Mouse (Mus musculus): ENCODE results near the gene Lrrfip1. TPM values are rescaled to one million over a fixed set of nuclear protein-coding genes. Genes with fewer than 3 reads are reported as not detected.

Lrrfip1 gene
- polyA plus RNA-seq, 1 experiment from 2014 or later: 26.0 TPM

DNA sequence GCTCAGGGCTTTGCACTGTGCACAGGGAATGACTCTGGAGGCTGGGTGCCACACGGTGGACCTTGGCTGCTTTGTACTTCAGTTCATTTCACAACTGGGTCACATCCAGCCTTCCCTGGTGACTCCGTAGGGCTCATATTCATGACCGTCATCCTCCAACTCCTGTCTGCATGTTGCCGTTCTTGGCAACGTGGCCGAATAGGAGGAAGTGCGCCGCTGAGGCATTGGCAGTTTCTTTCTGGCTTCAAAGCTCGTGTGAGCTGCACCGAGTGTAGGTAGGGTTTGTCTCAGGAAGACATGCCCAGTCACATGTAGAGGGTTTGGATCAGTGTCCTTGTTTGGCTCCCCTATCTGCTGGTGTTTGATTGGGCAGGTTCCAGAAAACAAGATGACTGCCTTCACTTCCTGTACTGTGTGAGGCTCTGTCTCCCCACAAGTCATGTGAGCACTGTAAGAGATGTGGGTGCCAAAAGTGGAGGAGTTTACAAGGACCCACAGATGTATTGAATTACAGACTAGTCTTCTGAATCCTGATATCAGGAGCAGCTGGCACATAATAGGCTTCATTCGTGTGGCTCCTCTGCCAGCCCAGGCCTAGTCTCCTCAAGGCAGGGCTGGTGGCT is 66.5 kb downstream of the Lrrfip1 start:
- ATAC-seq (ENCODE audit: low FRiP score): no peak
- H3K4me1 ChIP-seq: peaks cover 21% of the 10 kb centered on the region
- WGBS: 92% methylated on average over 11 of the region's 11 CpGs
- H3K27me3 ChIP-seq: no peaks in the 10 kb centered on the region
- no peak overlapping the region for H3K27ac ChIP-seq
- no peak overlapping the region for H3K4me3 ChIP-seq
- H3K36me3 ChIP-seq: no peaks in the 10 kb centered on the region
- H3K9me3 ChIP-seq (replicated peaks): no peaks in the 10 kb centered on the region
- no peak overlapping the region for H3K9ac ChIP-seq
- no peak overlapping the region for H3K4me2 ChIP-seq (replicated peaks)

DNA sequence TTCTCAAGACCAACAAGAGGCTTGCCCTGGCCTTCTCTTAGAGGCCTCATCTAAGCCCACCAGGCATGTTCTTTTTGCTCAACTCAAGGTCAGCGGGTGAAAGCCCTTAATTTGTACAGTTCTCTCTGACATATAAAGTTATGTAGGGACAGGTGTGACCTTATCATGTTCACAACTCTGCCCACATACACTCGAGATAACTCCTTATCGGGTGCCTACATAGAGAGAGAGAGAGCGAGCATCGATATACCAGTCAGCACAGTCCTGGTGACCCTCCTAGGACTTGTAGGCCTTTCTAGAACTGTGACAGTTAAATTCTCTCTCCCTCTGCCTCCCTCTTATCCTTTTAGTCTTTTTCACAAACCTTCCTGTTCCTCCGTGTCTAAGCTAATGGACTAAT is 67.5 kb downstream of the Lrrfip1 start:
- 96% methylated on average over 6 of the region's 6 CpGs for WGBS

GRCm38 (mm10) chr1:91066599-91066998 is 68.1 kb downstream of the Lrrfip1 start:
- Histone ChIP-seq H3K4me1 (peaks cover 18% of the 10 kb centered on the region), H3K4me3 (no peak overlapping the region), H3K27me3 (no peaks in the 10 kb centered on the region), H3K27ac (no peak overlapping the region), H3K4me2 (replicated peaks) (no peak overlapping the region), H3K9me3 (replicated peaks) (no peaks in the 10 kb centered on the region), H3K9ac (no peak overlapping the region), H3K36me3 (no peaks in the 10 kb centered on the region)
- no peak for ATAC-seq (ENCODE audit: low FRiP score)
- WGBS: 87% methylated on average over 2 of the region's 2 CpGs

More for the DNA sequence above, 67.5 kb downstream of the Lrrfip1 start:
- Histone ChIP-seq H3K4me3 (no peak overlapping the region), H3K9me3 (replicated peaks) (no peaks in the 10 kb centered on the region), H3K9ac (no peak overlapping the region), H3K27me3 (no peaks in the 10 kb centered on the region), H3K4me1 (peaks cover 19% of the 10 kb centered on the region), H3K4me2 (replicated peaks) (no peak overlapping the region), H3K36me3 (no peaks in the 10 kb centered on the region), H3K27ac (no peak overlapping the region)
- no peak for ATAC-seq (ENCODE audit: low FRiP score)

DNA sequence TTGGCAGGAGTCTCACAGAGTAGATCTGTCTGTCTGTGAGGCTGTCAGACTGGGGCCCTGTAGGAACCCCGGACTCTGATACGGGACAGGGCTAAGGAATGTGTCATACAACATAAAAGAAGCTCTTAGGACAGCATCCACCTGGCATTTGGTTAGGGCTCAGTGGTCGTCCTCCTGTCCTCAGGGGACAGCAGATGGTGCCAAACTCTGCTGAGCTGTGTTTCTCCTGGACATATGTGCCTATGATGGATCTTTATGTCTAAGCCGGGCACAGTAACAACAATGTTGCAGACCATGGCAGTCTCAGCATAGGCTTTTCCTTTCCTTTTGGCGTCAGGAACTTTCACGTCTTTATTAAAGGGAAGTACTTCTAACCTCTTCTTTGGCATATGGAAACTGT is 69.2 kb downstream of the Lrrfip1 start:
- WGBS: 76% methylated on average over 6 of the region's 6 CpGs
- no peak for ATAC-seq (ENCODE audit: low FRiP score)

GRCm38 (mm10) chr1:91069575-91069974 is 71.0 kb downstream of the Lrrfip1 start:
- Histone ChIP-seq H3K27me3 (no peaks in the 10 kb centered on the region), H3K9me3 (replicated peaks) (no peaks in the 10 kb centered on the region), H3K4me3 (no peak overlapping the region), H3K4me2 (replicated peaks) (no peak overlapping the region), H3K27ac (no peak overlapping the region), H3K9ac (no peak overlapping the region), H3K4me1 (peaks cover 3% of the 10 kb centered on the region; the same call in 1 of the 2 replicates), H3K36me3 (no peaks in the 10 kb centered on the region)
- WGBS: 77% methylated on average over 6 of the region's 6 CpGs
- ATAC-seq (ENCODE audit: low FRiP score): no peak

More for the DNA sequence above, 69.2 kb downstream of the Lrrfip1 start:
- Histone ChIP-seq H3K36me3 (no peaks in the 10 kb centered on the region), H3K9me3 (replicated peaks) (no peaks in the 10 kb centered on the region), H3K27ac (no peak overlapping the region), H3K4me3 (no peak overlapping the region), H3K4me2 (replicated peaks) (no peak overlapping the region), H3K4me1 (peaks cover 7% of the 10 kb centered on the region), H3K9ac (no peak overlapping the region), H3K27me3 (no peaks in the 10 kb centered on the region)

GRCm38 (mm10) chr1:91070547-91070946 is 72.0 kb downstream of the Lrrfip1 start:
- H3K4me2 ChIP-seq (replicated peaks): no peak overlapping the region
- H3K27me3 ChIP-seq: no peaks in the 10 kb centered on the region
- H3K9me3 ChIP-seq (replicated peaks): no peaks in the 10 kb centered on the region
- no peak overlapping the region for H3K9ac ChIP-seq
- WGBS: 93% methylated on average over 8 of the region's 8 CpGs
- H3K4me1 ChIP-seq: peaks cover 3% of the 10 kb centered on the region; the same call in 1 of the 2 replicates
- H3K36me3 ChIP-seq: no peaks in the 10 kb centered on the region
- ATAC-seq (ENCODE audit: low FRiP score): no peak
- no peak overlapping the region for H3K27ac ChIP-seq
- no peak overlapping the region for H3K4me3 ChIP-seq

DNA sequence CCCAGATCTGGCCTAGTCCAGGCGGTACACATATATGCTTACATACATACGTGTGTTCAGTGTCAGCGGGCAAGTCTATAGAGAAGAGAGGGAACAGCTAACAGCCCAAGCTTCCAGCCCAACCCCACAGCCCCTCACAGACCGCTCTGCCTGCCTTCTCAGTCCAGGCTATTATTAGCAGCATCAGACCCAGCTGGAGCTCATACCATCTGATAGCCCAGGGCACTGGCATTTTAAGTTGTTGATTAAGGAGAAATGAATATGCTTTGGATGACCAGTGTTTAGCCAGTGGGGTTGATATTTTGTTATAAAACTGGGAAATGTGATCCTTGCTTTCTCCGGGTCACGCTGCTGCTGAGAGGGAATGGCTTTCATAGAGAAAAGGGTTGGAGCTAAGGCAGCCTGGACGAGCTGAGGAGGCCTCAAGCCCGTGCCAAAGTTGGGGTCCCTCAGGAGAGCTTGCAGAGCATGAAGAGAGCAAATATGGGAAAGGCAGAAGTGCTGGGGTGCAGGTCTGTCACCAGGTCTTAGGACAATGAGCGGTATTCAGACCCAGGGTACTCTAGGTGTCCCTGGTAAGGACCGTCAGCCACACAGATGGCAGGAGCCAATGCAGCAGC is 73.2 kb downstream of the Lrrfip1 start:
- Histone ChIP-seq H3K4me1 (peaks cover 11% of the 10 kb centered on the region; the same call in 1 of the 2 replicates), H3K4me2 (replicated peaks) (no peak overlapping the region), H3K9me3 (replicated peaks) (no peaks in the 10 kb centered on the region), H3K27me3 (no peaks in the 10 kb centered on the region), H3K27ac (no peak overlapping the region), H3K36me3 (no peaks in the 10 kb centered on the region), H3K4me3 (no peak overlapping the region), H3K9ac (no peak overlapping the region)
- no peak for ATAC-seq (ENCODE audit: low FRiP score)
- WGBS: 81% methylated on average over 10 of the region's 10 CpGs

GRCm38 (mm10) chr1:91076946-91077345 is 78.4 kb downstream of the Lrrfip1 start:
- 57% methylated on average over 8 of the region's 8 CpGs for WGBS

GRCm38 (mm10) chr1:91077456-91077855 is 78.9 kb downstream of the Lrrfip1 start:
- WGBS: 88% methylated on average over 9 of the region's 9 CpGs

More at GRCm38 (mm10) chr1:91076946-91077345, 78.4 kb downstream of the Lrrfip1 start:
- no peak overlapping the region for H3K27ac ChIP-seq
- H3K36me3 ChIP-seq: no peaks in the 10 kb centered on the region
- H3K27me3 ChIP-seq: no peaks in the 10 kb centered on the region
- no peak overlapping the region for H3K4me3 ChIP-seq
- peaks cover 15% of the 10 kb centered on the region for H3K4me1 ChIP-seq
- H3K9ac ChIP-seq: no peak overlapping the region
- no peaks in the 10 kb centered on the region for H3K9me3 ChIP-seq (replicated peaks)
- no peak overlapping the region for H3K4me2 ChIP-seq (replicated peaks)
- no peak for ATAC-seq (ENCODE audit: low FRiP score)

GRCm38 (mm10) chr1:91077980-91078379 is 79.4 kb downstream of the Lrrfip1 start:
- H3K4me2 ChIP-seq (replicated peaks): no peak overlapping the region
- H3K4me3 ChIP-seq: no peak overlapping the region
- 90% methylated on average over 8 of the region's 8 CpGs for WGBS

More at GRCm38 (mm10) chr1:91077456-91077855, 78.9 kb downstream of the Lrrfip1 start:
- Histone ChIP-seq H3K9me3 (replicated peaks) (no peaks in the 10 kb centered on the region), H3K27ac (no peak overlapping the region), H3K4me3 (no peak overlapping the region), H3K4me1 (peaks cover 15% of the 10 kb centered on the region), H3K36me3 (no peaks in the 10 kb centered on the region), H3K4me2 (replicated peaks) (no peak overlapping the region), H3K27me3 (no peaks in the 10 kb centered on the region), H3K9ac (no peak overlapping the region)
- ATAC-seq (ENCODE audit: low FRiP score): no peak

DNA sequence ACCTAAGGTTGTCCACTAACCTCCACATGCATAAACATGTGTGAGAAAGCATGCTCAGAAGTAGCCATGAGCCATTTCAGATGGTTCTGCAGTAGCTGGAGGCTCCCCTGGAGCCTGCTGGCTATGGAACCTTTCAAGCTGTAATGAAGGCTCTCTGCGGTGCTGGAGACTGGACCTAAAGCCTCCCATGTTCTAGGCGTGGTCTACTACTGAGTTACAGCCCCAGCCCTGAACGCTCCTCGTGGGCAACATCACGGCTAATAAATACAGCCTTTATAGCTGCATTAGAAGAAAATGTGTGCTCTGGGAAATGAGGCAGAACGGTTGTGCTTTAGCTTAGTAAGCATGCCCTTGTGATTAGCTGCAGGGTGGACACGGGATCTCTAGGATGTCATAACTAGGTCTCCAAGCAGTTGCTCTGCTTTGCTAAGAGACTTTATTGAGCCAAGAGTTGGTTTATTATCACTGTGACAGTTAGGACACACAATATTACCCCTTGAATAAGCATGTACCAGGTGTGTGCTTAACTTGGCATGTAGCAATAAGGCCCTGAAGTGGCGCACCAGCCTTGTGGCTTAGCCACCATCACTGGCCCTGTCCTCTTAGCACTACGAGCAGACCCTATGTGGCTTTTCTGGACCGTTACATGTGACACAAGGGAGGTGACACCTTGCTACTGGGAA is 81.3 kb downstream of the Lrrfip1 start:
- no peak overlapping the region for H3K27ac ChIP-seq

More at GRCm38 (mm10) chr1:91077980-91078379, 79.4 kb downstream of the Lrrfip1 start:
- Histone ChIP-seq H3K27ac (no peak overlapping the region), H3K36me3 (no peaks in the 10 kb centered on the region), H3K4me1 (peaks cover 15% of the 10 kb centered on the region), H3K27me3 (no peaks in the 10 kb centered on the region), H3K9me3 (replicated peaks) (no peaks in the 10 kb centered on the region), H3K9ac (no peak overlapping the region)
- ATAC-seq (ENCODE audit: low FRiP score): no peak

GRCm38 (mm10) chr1:91080423-91080749 is 81.8 kb downstream of the Lrrfip1 start:
- 80% methylated on average over 7 of the region's 7 CpGs for WGBS
- H3K27ac ChIP-seq: no peak overlapping the region
- no peaks in the 10 kb centered on the region for H3K27me3 ChIP-seq
- no peak for ATAC-seq (ENCODE audit: low FRiP score)
- no peak overlapping the region for H3K4me2 ChIP-seq (replicated peaks)
- H3K4me1 ChIP-seq: peaks cover 15% of the 10 kb centered on the region
- no peaks in the 10 kb centered on the region for H3K36me3 ChIP-seq
- H3K4me3 ChIP-seq: no peak overlapping the region
- H3K9me3 ChIP-seq (replicated peaks): no peaks in the 10 kb centered on the region
- no peak overlapping the region for H3K9ac ChIP-seq

More for the DNA sequence above, 81.3 kb downstream of the Lrrfip1 start:
- ATAC-seq (ENCODE audit: low FRiP score): no peak
- Histone ChIP-seq H3K4me3 (no peak overlapping the region), H3K4me1 (peaks cover 15% of the 10 kb centered on the region), H3K9me3 (replicated peaks) (no peaks in the 10 kb centered on the region), H3K4me2 (replicated peaks) (no peak overlapping the region), H3K36me3 (no peaks in the 10 kb centered on the region), H3K9ac (no peak overlapping the region), H3K27me3 (no peaks in the 10 kb centered on the region)
- WGBS: 85% methylated on average over 10 of the region's 10 CpGs
